Mouse (Mus musculus) forebrain, embryonic 13.5 days (tissue): ENCODE data around the gene Lrrk1. TPM values are rescaled to one million over a fixed set of nuclear protein-coding genes. Genes with fewer than 3 reads are reported as not detected.
A peak's percentile ranks its signal among the peaks of the same experiment; 100 is the strongest.

Source experiments
- ATAC-seq: fragments of 200-750 bp; cut with Nextera tagmentation; 2 replicates; pipeline ENCODE4 v1.8.0; 2017
- H3K27ac ChIP-seq: fragments of 300-500 bp; sonication (generic); 2 replicates; pipeline ENCODE4 v1.5.1; 2015; ENCODE audit warnings: inconsistent platforms, mild to moderate bottlenecking, moderate library complexity
- H3K27me3 ChIP-seq: fragments of 300-500 bp; sonication (generic); 2 replicates; pipeline ENCODE4 v1.6.1; 2015; ENCODE audit warnings: mild to moderate bottlenecking, inconsistent platforms
- H3K36me3 ChIP-seq: fragments of 300-500 bp; sonication (generic); 2 replicates; pipeline ENCODE4 v1.6.1; 2015; ENCODE audit warnings: mild to moderate bottlenecking, inconsistent platforms; ENCODE audit not compliant: poor library complexity, severe bottlenecking
- H3K4me1 ChIP-seq: fragments of 300-500 bp; sonication (generic); 2 replicates; pipeline ENCODE4 v1.6.1; 2015; ENCODE audit warnings: inconsistent platforms
- H3K4me2 ChIP-seq: fragments of 300-500 bp; sonication (generic); 2 replicates; pipeline ENCODE4 v1.6.1; 2015; ENCODE audit warnings: inconsistent platforms, mild to moderate bottlenecking, moderate library complexity
- H3K4me3 ChIP-seq: fragments of 300-500 bp; sonication (generic); 2 replicates; pipeline ENCODE4 v1.5.1; 2015; ENCODE audit warnings: mild to moderate bottlenecking, inconsistent platforms
- H3K9ac ChIP-seq: fragments of 300-500 bp; sonication (generic); 2 replicates; pipeline ENCODE4 v1.6.1; 2015; ENCODE audit warnings: mild to moderate bottlenecking, inconsistent platforms
- H3K9me3 ChIP-seq: fragments of 300-500 bp; sonication (generic); replicated peaks from 2 replicates; pipeline ENCODE4 v1.6.1; 2016; ENCODE audit warnings: inconsistent platforms
- WGBS: fragments of 180-500 bp; shearing (Covaris S2); methylation state at CpG from one replicate; pipeline ENCODE4 v1.1.7; 2015; 5-methylcytosine and 5-hydroxymethylcytosine counted together
- polyA plus RNA-seq: library from polyadenylated mRNA; unstranded; fragments of >200 nt; fragmentation: Nextera tagmentation; extraction: Ambion mirVana; gene quantifications from 2 replicates; pipeline ENCODE4 v1.2.1, GENCODE M21; 2015

Lrrk1 gene
- polyA plus RNA-seq, 1 experiment from 2014 or later, result 2.0 TPM

- Histone ChIP-seq H3K27ac (no peak overlapping the region), H3K4me1 (no peaks in the 10 kb centered on the region), H3K4me2 (no peak overlapping the region), H3K27me3 (no peaks in the 10 kb centered on the region), H3K36me3 (no peaks in the 10 kb centered on the region), H3K4me3 (no peak overlapping the region), H3K9me3 (no peaks in the 10 kb centered on the region), H3K9ac (no peak overlapping the region)
- 56% methylated on average over 3 of the region's 3 CpGs for WGBS
- no peak for ATAC-seq
These were observed 33.2 kb downstream of the Lrrk1 start for GRCm38 (mm10) chr7:66354911-66355310.

- Histone ChIP-seq H3K4me3 (no peak overlapping the region), H3K36me3 (no peaks in the 10 kb centered on the region), H3K4me2 (no peak overlapping the region), H3K9ac (no peak overlapping the region), H3K27ac (no peak overlapping the region), H3K9me3 (no peaks in the 10 kb centered on the region), H3K4me1 (peaks cover 6% of the 10 kb centered on the region), H3K27me3 (no peaks in the 10 kb centered on the region)
- 90% methylated on average over 4 of the region's 4 CpGs for WGBS
- ATAC-seq, result no peak
These were observed 37.1 kb downstream of the Lrrk1 start for GRCm38 (mm10) chr7:66351074-66351473.

DNA sequence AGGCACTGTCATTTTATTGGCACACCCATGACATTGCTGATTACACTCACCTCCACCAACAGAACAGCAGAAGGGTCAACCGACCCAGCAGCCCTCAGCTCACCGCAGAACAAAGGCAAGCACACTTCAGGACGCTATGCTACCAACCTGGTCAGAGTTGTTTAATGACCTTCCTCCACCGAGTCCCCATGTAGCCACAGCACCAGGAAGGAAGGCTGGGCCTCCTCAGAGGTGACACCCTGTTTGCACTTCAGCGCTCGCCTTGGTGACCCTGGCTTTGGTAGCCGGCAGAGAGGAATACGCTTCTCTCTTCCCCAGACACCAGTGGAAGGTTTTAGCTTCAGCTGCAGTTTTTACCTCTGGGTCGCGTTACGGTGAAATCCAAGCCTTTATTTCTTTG, 38.5 kb downstream of the Lrrk1 start:
- Histone ChIP-seq H3K9ac (no peak overlapping the region), H3K36me3 (no peaks in the 10 kb centered on the region), H3K9me3 (no peaks in the 10 kb centered on the region), H3K4me3 (no peak overlapping the region), H3K27ac (no peak overlapping the region), H3K27me3 (no peaks in the 10 kb centered on the region), H3K4me1 (peaks cover 6% of the 10 kb centered on the region), H3K4me2 (no peak overlapping the region)
- 83% methylated on average over 11 of the region's 11 CpGs for WGBS
- ATAC-seq, result no peak

DNA sequence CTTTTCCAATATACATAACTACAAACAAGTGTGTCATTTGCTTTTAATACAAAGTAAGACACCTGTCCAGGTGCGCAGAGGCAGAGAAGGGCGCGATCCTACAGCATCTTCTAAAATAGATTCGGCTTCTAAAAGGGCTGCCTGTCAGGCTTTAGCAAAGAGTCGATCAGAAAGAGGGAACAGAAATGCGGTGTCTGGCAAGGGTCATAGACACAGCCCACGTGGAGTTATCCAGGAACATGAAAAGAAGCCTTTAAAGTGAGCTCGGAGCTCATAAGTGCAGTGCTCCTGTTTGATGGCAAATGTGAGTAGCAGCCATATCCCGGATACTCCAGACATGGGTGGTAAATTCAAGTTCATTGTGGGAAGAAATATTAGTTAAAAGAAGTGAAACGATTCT, 39.6 kb downstream of the Lrrk1 start:
- no peak for ATAC-seq
- Histone ChIP-seq H3K27me3 (no peaks in the 10 kb centered on the region), H3K27ac (no peak overlapping the region), H3K9ac (no peak overlapping the region), H3K4me3 (no peak overlapping the region), H3K4me1 (peaks cover 6% of the 10 kb centered on the region), H3K36me3 (no peaks in the 10 kb centered on the region), H3K9me3 (no peaks in the 10 kb centered on the region), H3K4me2 (no peak overlapping the region)
- WGBS, result 85% methylated on average over 10 of the region's 10 CpGs

GRCm38 (mm10) chr7:66346959-66347663, 41.0 kb downstream of the Lrrk1 start:
- Histone ChIP-seq H3K4me3 (no peak overlapping the region), H3K27ac (no peak overlapping the region; the same call in 1 of the 2 replicates), H3K9ac (0 out of 2 replicates have a peak overlapping the region, but pooled peaks have one; percentile 9), H3K36me3 (no peaks in the 10 kb centered on the region), H3K27me3 (no peaks in the 10 kb centered on the region), H3K4me2 (peak overlapping the region; percentile 10; the same call in 1 of the 2 replicates), H3K9me3 (no peaks in the 10 kb centered on the region), H3K4me1 (peaks cover 6% of the 10 kb centered on the region)
- 43% methylated on average over 9 of the region's 9 CpGs for WGBS
- peak; percentile 72; the same call in 1 of the 2 replicates for ATAC-seq

DNA sequence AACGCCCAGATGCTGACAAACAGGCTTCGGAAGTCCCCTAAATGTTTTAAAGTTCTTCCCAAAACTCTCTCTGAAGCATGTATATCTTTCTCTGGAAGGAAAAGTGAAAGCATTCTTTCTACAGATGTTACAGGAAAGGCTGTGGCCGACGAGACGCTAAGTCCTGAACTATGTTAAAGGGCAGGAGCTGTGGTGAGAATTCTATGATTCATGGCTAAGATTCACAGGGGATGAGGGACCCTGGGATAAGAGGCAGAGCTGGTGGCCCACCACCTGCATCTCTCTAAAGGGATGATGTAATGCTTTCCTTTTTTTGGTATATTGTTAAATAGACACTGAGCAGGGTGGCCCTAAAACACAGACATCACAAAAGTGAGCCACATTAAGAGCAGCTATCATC, 44.8 kb downstream of the Lrrk1 start:
- H3K4me1 ChIP-seq, result peaks cover 6% of the 10 kb centered on the region
- H3K9me3 ChIP-seq, result no peaks in the 10 kb centered on the region
- WGBS, result 92% methylated on average over 5 of the region's 5 CpGs
- no peak overlapping the region for H3K4me3 ChIP-seq
- no peak overlapping the region for H3K4me2 ChIP-seq
- no peak overlapping the region for H3K9ac ChIP-seq
- no peak overlapping the region for H3K27ac ChIP-seq
- H3K36me3 ChIP-seq, result no peaks in the 10 kb centered on the region
- no peaks in the 10 kb centered on the region for H3K27me3 ChIP-seq
- no peak for ATAC-seq

DNA sequence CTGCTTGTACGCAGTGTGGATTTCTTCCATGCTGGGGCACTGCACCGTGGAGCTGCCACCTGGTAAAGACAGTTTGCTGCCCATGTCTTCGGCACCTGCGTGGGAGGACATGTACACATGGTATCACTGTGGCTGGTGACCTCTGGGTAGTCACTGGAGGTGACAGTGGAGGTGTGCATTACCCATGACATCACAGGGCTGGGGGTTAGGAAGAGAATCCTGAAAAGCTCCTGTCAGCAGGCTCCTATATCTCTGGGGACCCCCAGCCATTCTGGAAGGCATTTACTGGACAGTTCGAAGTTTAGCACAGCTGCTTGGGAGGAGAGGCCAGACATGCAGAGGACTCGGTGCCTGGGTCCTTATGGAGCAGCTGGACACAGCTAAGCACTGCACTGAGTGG, 45.3 kb downstream of the Lrrk1 start:
- H3K4me3 ChIP-seq, result no peak overlapping the region
- H3K9ac ChIP-seq, result no peak overlapping the region
- H3K4me2 ChIP-seq, result no peak overlapping the region
- peaks cover 6% of the 10 kb centered on the region for H3K4me1 ChIP-seq
- H3K27ac ChIP-seq, result no peak overlapping the region
- ATAC-seq, result no peak
- 79% methylated on average over 6 of the region's 6 CpGs for WGBS
- H3K9me3 ChIP-seq, result no peaks in the 10 kb centered on the region
- H3K36me3 ChIP-seq, result no peaks in the 10 kb centered on the region
- H3K27me3 ChIP-seq, result no peaks in the 10 kb centered on the region

DNA sequence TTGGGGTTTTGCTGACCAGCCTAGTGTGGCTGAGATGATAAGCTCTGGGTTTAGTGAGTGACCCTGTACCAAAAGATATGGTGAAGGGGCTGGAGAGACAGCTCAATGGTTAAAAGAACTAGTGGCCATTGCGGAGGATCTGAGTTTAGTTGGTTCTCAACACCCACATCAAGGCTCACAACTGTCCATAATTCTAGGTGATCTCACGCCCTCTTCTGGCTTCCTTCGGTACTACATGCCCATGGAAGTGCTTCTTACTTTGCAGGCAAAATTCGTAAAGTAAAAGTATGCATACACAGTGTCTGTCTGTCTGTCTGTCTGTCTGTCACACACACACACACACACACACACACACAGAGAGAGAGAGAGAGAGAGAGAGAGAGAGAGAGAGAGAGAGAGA, 45.8 kb downstream of the Lrrk1 start:
- 37% methylated on average over 4 of the region's 4 CpGs for WGBS
- no peaks in the 10 kb centered on the region for H3K36me3 ChIP-seq
- no peak overlapping the region for H3K4me2 ChIP-seq
- H3K9ac ChIP-seq, result no peak overlapping the region
- peaks cover 4% of the 10 kb centered on the region for H3K4me1 ChIP-seq
- ATAC-seq, result no peak
- no peak overlapping the region for H3K4me3 ChIP-seq
- H3K9me3 ChIP-seq, result no peaks in the 10 kb centered on the region
- no peak overlapping the region for H3K27ac ChIP-seq
- H3K27me3 ChIP-seq, result no peaks in the 10 kb centered on the region

GRCm38 (mm10) chr7:66340044-66340443, 48.1 kb downstream of the Lrrk1 start:
- Histone ChIP-seq H3K4me1 (no peaks in the 10 kb centered on the region), H3K27me3 (no peaks in the 10 kb centered on the region), H3K9ac (no peak overlapping the region), H3K36me3 (no peaks in the 10 kb centered on the region), H3K27ac (no peak overlapping the region), H3K4me2 (no peak overlapping the region), H3K9me3 (no peaks in the 10 kb centered on the region), H3K4me3 (no peak overlapping the region)
- 57% methylated on average over 3 of the region's 3 CpGs for WGBS
- ATAC-seq, result no peak

- Histone ChIP-seq H3K27ac (no peak overlapping the region), H3K9me3 (no peaks in the 10 kb centered on the region), H3K4me3 (no peak overlapping the region), H3K27me3 (no peaks in the 10 kb centered on the region), H3K9ac (no peak overlapping the region), H3K36me3 (no peaks in the 10 kb centered on the region), H3K4me2 (no peak overlapping the region), H3K4me1 (no peaks in the 10 kb centered on the region)
- ATAC-seq, result no peak
- WGBS, result 61% methylated on average over 5 of the region's 5 CpGs
These were observed 48.5 kb downstream of the Lrrk1 start for GRCm38 (mm10) chr7:66339625-66340024.

GRCm38 (mm10) chr7:66336955-66337354, 51.2 kb downstream of the Lrrk1 start:
- Histone ChIP-seq H3K27ac (no peak overlapping the region), H3K4me2 (no peak overlapping the region), H3K4me1 (no peaks in the 10 kb centered on the region), H3K9ac (no peak overlapping the region), H3K36me3 (no peaks in the 10 kb centered on the region), H3K9me3 (no peaks in the 10 kb centered on the region), H3K27me3 (no peaks in the 10 kb centered on the region), H3K4me3 (no peak overlapping the region)
- 91% methylated on average over 2 of the region's 2 CpGs for WGBS
- ATAC-seq, result no peak

GRCm38 (mm10) chr7:66333906-66334500, 54.1 kb downstream of the Lrrk1 start:
- WGBS, result 92% methylated on average over 4 of the region's 4 CpGs

GRCm38 (mm10) chr7:66332340-66332739, 55.8 kb downstream of the Lrrk1 start:
- WGBS, result 91% methylated on average over 8 of the region's 8 CpGs
- H3K27ac ChIP-seq, result no peak overlapping the region
- no peaks in the 10 kb centered on the region for H3K9me3 ChIP-seq
- no peaks in the 10 kb centered on the region for H3K4me1 ChIP-seq
- no peak overlapping the region for H3K4me2 ChIP-seq
- H3K36me3 ChIP-seq, result no peaks in the 10 kb centered on the region
- H3K4me3 ChIP-seq, result no peak overlapping the region
- no peak for ATAC-seq
- H3K9ac ChIP-seq, result no peak overlapping the region
- no peaks in the 10 kb centered on the region for H3K27me3 ChIP-seq

More at GRCm38 (mm10) chr7:66333906-66334500, 54.1 kb downstream of the Lrrk1 start:
- H3K27me3 ChIP-seq, result no peaks in the 10 kb centered on the region
- no peaks in the 10 kb centered on the region for H3K4me1 ChIP-seq
- H3K27ac ChIP-seq, result no peak overlapping the region
- H3K4me3 ChIP-seq, result no peak overlapping the region
- no peak overlapping the region for H3K4me2 ChIP-seq
- no peaks in the 10 kb centered on the region for H3K36me3 ChIP-seq
- H3K9me3 ChIP-seq, result no peaks in the 10 kb centered on the region
- no peak for ATAC-seq
- H3K9ac ChIP-seq, result no peak overlapping the region
